Mouse (Mus musculus) heart, embryonic 12.5 days (tissue): ENCODE measurements at regions not wholly inside any gene's neighbourhood (a gene's known extent, or its start where the extent isn't known, plus 50 kb on each side); places are given as distances from the start of the nearest gene placed in this dataset.

Source experiments
- ATAC-seq: fragments of 200-750 bp; cut with Nextera tagmentation; 2 replicates; pipeline ENCODE4 v1.8.0; 2017; ENCODE audit warnings: moderate TSS enrichment, moderate library complexity; ENCODE audit not compliant: insufficient number of reproducible peaks, low FRiP score
- H3K27ac ChIP-seq: fragments of 300-500 bp; sonication (generic); 2 replicates; pipeline ENCODE4 v1.5.1; 2016; ENCODE audit warnings: mild to moderate bottlenecking, moderate library complexity; ENCODE audit not compliant: poor library complexity, severe bottlenecking
- H3K27me3 ChIP-seq: fragments of 300-500 bp; sonication (generic); replicated peaks from 2 replicates; pipeline ENCODE4 v1.6.1; 2016; ENCODE audit warnings: mild to moderate bottlenecking, moderate library complexity
- H3K36me3 ChIP-seq: fragments of 300-500 bp; sonication (generic); 2 replicates; pipeline ENCODE4 v1.6.1; 2016; ENCODE audit warnings: mild to moderate bottlenecking, moderate library complexity
- H3K4me1 ChIP-seq: fragments of 300-500 bp; sonication (generic); replicated peaks from 2 replicates; pipeline ENCODE4 v1.6.1; 2016; ENCODE audit warnings: mild to moderate bottlenecking
- H3K4me2 ChIP-seq: fragments of 300-500 bp; sonication (generic); 2 replicates; pipeline ENCODE4 v1.6.1; 2016; ENCODE audit warnings: mild to moderate bottlenecking, moderate library complexity
- H3K4me3 ChIP-seq: fragments of 300-500 bp; sonication (generic); 2 replicates; pipeline ENCODE4 v1.5.1; 2016; ENCODE audit warnings: mild to moderate bottlenecking
- H3K9ac ChIP-seq: fragments of 300-500 bp; sonication (generic); 2 replicates; pipeline ENCODE4 v1.6.1; 2016; ENCODE audit warnings: mild to moderate bottlenecking, moderate library complexity
- H3K9me3 ChIP-seq: fragments of 300-500 bp; sonication (generic); replicated peaks from 2 replicates; pipeline ENCODE4 v1.6.1; 2016; ENCODE audit warnings: mild to moderate bottlenecking, moderate library complexity
- WGBS: fragments of 180-500 bp; shearing (Covaris S2); methylation state at CpG from one replicate; pipeline ENCODE4 v1.1.7; 2016; 5-methylcytosine and 5-hydroxymethylcytosine counted together

DNA sequence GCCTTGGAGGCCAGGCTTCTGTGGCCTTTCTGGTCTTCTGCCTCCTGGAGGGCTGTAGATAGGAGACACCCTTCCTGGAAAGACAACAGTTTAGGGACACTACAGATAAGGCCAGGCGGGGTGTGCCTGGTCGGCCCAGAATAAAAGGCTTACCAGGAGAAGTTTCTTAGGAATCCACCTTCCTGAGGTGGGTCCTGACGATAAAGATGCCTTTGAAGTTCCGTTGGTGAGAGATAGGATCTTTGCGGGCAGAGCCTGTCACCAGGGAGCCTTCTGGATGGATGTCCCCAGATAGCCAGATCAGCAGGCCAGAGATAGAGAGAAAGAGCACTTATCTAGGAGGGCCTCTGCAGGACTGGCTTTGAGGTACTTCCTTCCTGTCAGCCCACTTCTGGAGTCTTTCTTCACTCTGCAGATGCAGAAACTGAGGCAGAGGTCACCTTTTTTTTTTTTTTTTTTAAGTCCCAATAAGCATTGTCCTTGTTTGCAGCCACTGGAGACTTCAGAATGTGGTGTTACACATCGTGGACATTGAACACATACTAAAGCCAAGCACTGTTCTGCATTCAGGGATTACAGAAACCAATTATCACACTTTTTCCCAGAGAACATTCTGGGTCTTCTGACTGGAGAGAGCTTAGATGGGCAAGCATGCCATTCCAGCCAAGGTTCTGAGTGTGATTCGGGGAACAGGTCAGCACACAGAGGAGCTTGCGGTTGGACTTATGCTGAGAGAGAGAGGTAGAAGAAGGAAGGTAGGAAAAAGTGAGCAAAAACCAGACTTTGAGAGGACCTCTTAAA, 1236.3 kb upstream of the A1bg start:
- Histone ChIP-seq H3K27me3 (no peaks in the 10 kb centered on the region), H3K36me3 (no peaks in the 10 kb centered on the region), H3K4me3 (no peak overlapping the region), H3K4me2 (no peak overlapping the region), H3K27ac (no peak overlapping the region), H3K9ac (no peak overlapping the region), H3K4me1 (peaks cover 15% of the 10 kb centered on the region), H3K9me3 (no peaks in the 10 kb centered on the region)
- ATAC-seq = peak; percentile 86
- WGBS = 40% methylated on average over 8 of the region's 8 CpGs

- Histone ChIP-seq H3K4me2 (no peak overlapping the region), H3K27me3 (no peaks in the 10 kb centered on the region), H3K36me3 (no peaks in the 10 kb centered on the region), H3K9me3 (no peaks in the 10 kb centered on the region), H3K9ac (no peak overlapping the region), H3K4me3 (no peak overlapping the region), H3K27ac (no peak overlapping the region), H3K4me1 (peaks cover 14% of the 10 kb centered on the region)
- no peak for ATAC-seq
- 89% methylated on average over 7 of the region's 7 CpGs for WGBS
These were observed 1234.6 kb upstream of the A1bg start for GRCm38 (mm10) chr15:62157200-62158033.

DNA sequence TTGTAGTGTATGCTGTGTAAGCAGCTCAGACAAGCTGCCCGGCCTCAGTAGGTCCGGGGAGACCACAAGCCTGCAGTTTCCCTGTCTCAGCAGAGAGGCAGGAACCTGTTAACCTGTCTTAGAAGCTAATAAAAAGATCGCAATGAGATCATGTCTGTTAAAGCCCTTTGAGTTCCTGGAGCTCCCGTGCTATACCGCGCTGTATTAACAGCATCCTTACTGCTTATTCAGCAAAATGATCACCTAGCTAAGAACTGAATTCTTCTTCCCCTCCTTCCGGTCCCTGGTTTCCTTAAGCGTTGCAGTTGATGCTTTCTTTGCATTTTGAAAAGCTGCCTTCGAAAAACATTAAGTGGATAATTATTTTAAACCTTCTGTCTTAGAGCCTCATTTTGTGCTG, 1230.4 kb upstream of the A1bg start:
- Histone ChIP-seq H3K27ac (no peak overlapping the region), H3K36me3 (no peaks in the 10 kb centered on the region)

DNA sequence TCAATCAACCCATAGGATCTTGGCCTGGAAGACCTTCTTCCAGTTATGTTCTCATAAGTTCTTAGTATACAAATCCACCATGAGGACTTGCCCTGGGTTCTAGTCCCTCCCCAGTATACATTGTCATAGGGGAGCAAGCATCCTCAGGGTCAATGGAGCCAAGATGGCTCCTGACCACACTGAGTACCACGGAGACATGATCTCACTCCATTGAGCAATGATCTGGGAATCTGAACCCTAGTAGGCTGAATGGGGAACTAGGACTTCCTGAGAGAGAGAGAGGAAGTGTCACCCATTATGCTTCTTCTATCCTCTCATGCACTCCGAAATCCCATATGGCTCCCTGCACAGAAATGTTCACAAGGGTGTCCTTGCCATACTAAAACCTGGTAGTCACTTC, 1229.3 kb upstream of the A1bg start:
- Histone ChIP-seq H3K27me3 (no peaks in the 10 kb centered on the region), H3K4me3 (no peak overlapping the region), H3K4me2 (no peak overlapping the region), H3K36me3 (no peaks in the 10 kb centered on the region), H3K4me1 (peaks cover 10% of the 10 kb centered on the region), H3K27ac (no peak overlapping the region), H3K9ac (no peak overlapping the region), H3K9me3 (no peaks in the 10 kb centered on the region)
- 90% methylated on average over 2 of the region's 2 CpGs for WGBS
- ATAC-seq = no peak

More for the DNA sequence above, 1230.4 kb upstream of the A1bg start:
- H3K27me3 ChIP-seq = no peaks in the 10 kb centered on the region
- H3K9ac ChIP-seq = no peak overlapping the region
- no peaks in the 10 kb centered on the region for H3K4me1 ChIP-seq
- H3K4me3 ChIP-seq = no peak overlapping the region
- no peak for ATAC-seq
- WGBS = 78% methylated on average over 9 of the region's 9 CpGs
- no peaks in the 10 kb centered on the region for H3K9me3 ChIP-seq
- no peak overlapping the region for H3K4me2 ChIP-seq

- Histone ChIP-seq H3K4me3 (no peak overlapping the region), H3K27ac (no peak overlapping the region), H3K9me3 (no peaks in the 10 kb centered on the region), H3K36me3 (no peaks in the 10 kb centered on the region), H3K4me1 (peaks cover 10% of the 10 kb centered on the region), H3K4me2 (no peak overlapping the region), H3K27me3 (no peaks in the 10 kb centered on the region), H3K9ac (no peak overlapping the region)
- 83% methylated on average over 3 of the region's 3 CpGs for WGBS
- ATAC-seq = no peak
These were observed 1228.9 kb upstream of the A1bg start for GRCm38 (mm10) chr15:62151690-62152089.

DNA sequence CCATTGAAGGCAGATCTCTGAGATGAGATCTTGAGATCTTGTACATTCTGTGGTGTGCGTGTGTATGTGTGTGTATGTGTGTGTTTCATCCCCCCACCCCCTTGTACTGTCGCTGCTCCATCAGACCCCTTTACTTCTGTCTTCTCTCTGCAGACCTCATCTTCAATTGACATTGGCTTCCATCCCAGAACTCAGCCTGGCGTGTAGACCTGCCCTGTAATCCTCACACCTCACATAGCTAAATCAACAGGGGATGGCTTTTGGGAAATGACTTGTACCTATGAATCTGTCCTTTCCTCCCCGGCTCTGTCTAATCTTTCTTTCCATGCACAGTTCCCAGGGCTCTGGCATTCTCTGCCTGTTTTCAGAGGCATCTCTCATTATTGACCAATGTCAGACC, 1227.5 kb upstream of the A1bg start:
- H3K9ac ChIP-seq = no peak overlapping the region
- H3K4me3 ChIP-seq = no peak overlapping the region
- ATAC-seq = no peak
- H3K27ac ChIP-seq = no peak overlapping the region
- no peak overlapping the region for H3K4me2 ChIP-seq
- WGBS = 85% methylated on average over 4 of the region's 4 CpGs
- no peaks in the 10 kb centered on the region for H3K36me3 ChIP-seq
- H3K4me1 ChIP-seq = peaks cover 10% of the 10 kb centered on the region
- no peaks in the 10 kb centered on the region for H3K9me3 ChIP-seq
- no peaks in the 10 kb centered on the region for H3K27me3 ChIP-seq

GRCm38 (mm10) chr15:62148680-62149237, 1225.9 kb upstream of the A1bg start:
- peak; percentile 83 for ATAC-seq
- no peaks in the 10 kb centered on the region for H3K9me3 ChIP-seq
- H3K9ac ChIP-seq = no peak overlapping the region
- no peaks in the 10 kb centered on the region for H3K36me3 ChIP-seq
- H3K4me1 ChIP-seq = peaks cover 10% of the 10 kb centered on the region
- no peak overlapping the region for H3K4me3 ChIP-seq
- H3K4me2 ChIP-seq = no peak overlapping the region
- H3K27me3 ChIP-seq = no peaks in the 10 kb centered on the region
- 75% methylated on average over 10 of the region's 10 CpGs for WGBS
- no peak overlapping the region for H3K27ac ChIP-seq

- H3K9me3 ChIP-seq = no peaks in the 10 kb centered on the region
- H3K27ac ChIP-seq = no peak overlapping the region
- 20% methylated on average over 5 of the region's 5 CpGs for WGBS
- H3K36me3 ChIP-seq = no peaks in the 10 kb centered on the region
- ATAC-seq = no peak
- H3K9ac ChIP-seq = no peak overlapping the region
- H3K4me1 ChIP-seq = peaks cover 10% of the 10 kb centered on the region
- no peaks in the 10 kb centered on the region for H3K27me3 ChIP-seq
- H3K4me3 ChIP-seq = no peak overlapping the region
- no peak overlapping the region for H3K4me2 ChIP-seq
These were observed 1224.6 kb upstream of the A1bg start for GRCm38 (mm10) chr15:62147343-62147953.

DNA sequence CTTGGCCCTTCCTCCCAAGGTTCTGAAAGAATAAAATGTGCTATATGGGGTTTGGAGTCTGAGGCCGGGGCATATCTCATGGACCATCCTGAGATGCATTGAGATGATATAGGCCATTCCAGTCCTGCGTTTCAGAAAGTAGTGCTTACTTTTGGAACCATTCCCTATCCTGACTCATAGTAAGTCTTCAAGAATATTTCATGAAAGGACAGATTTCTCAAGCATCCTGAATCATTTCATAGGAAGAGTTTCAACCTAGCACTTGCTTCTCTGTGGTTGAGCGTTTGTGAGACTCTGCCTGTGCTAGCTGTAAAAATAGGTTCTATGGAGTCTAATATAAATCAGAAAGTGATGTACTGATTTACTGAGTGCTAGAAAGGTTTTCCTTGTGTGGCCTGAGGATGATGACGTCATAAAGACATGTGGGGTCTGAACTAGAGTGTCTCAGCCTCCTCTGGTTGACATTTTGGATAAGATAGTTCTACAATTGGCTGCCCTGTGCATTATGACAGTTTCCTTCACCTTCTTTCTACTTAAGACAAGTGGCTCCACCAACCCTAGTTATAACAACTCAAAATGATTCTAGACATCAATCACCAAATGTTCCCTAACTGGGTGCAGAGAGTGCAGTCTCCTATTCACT, 1223.0 kb upstream of the A1bg start:
- no peak overlapping the region for H3K27ac ChIP-seq
- H3K27me3 ChIP-seq = no peaks in the 10 kb centered on the region
- H3K4me1 ChIP-seq = peaks cover 10% of the 10 kb centered on the region
- no peak for ATAC-seq
- no peak overlapping the region for H3K4me3 ChIP-seq
- H3K9ac ChIP-seq = no peak overlapping the region
- no peak overlapping the region for H3K4me2 ChIP-seq
- 85% methylated on average over 4 of the region's 4 CpGs for WGBS
- H3K9me3 ChIP-seq = no peaks in the 10 kb centered on the region
- H3K36me3 ChIP-seq = no peaks in the 10 kb centered on the region

- no peak overlapping the region for H3K4me2 ChIP-seq
- 88% methylated on average over 10 of the region's 10 CpGs for WGBS
- no peak for ATAC-seq
- H3K27ac ChIP-seq = no peak overlapping the region
- H3K27me3 ChIP-seq = no peaks in the 10 kb centered on the region
- no peak overlapping the region for H3K9ac ChIP-seq
- no peaks in the 10 kb centered on the region for H3K9me3 ChIP-seq
- no peaks in the 10 kb centered on the region for H3K36me3 ChIP-seq
- no peak overlapping the region for H3K4me3 ChIP-seq
- H3K4me1 ChIP-seq = peaks cover 11% of the 10 kb centered on the region
These were observed 1222.2 kb upstream of the A1bg start for GRCm38 (mm10) chr15:62144776-62145564.
